ENCODE assay signal across 14 mouse cellular contexts in genomic region chr9:97307705-97308485, GRCm38 (mm10).
"Had no signal": no experiment of that assay in that cellular context is flagged by ENCODE, and none has a peak within 500 bp of the region (broad histone marks: within the 10 kb centered on the region; RNA-seq: fewer than 3 reads in every experiment).

No protein-coding gene starts in this region.

- ATAC-seq: liver, embryonic 12.5 days; midbrain, embryonic 15.5 days had no signal

- H3K36me3 ChIP-seq: kidney, embryonic 15.5 days; limb, embryonic 15.5 days; liver, embryonic 12.5 days; midbrain, embryonic 15.5 days; stomach, embryonic 15.5 days had no signal

- H3K4me2 ChIP-seq: kidney, embryonic 15.5 days; limb, embryonic 15.5 days; liver, embryonic 12.5 days; lung, embryonic 14.5 days; midbrain, embryonic 11.5 days; midbrain, embryonic 15.5 days; stomach, embryonic 15.5 days had no signal

- H3K27ac ChIP-seq: kidney, embryonic 15.5 days; left cerebral cortex, adult 2 months; limb, embryonic 15.5 days; liver, embryonic 12.5 days; midbrain, embryonic 15.5 days; stomach, embryonic 15.5 days had no signal

- H3K9ac ChIP-seq: kidney, embryonic 15.5 days; limb, embryonic 15.5 days; liver, embryonic 12.5 days; lung, embryonic 14.5 days; midbrain, embryonic 15.5 days; stomach, embryonic 15.5 days had no signal

- H3K4me1 ChIP-seq: kidney, embryonic 15.5 days; limb, embryonic 15.5 days; liver, embryonic 12.5 days; midbrain, embryonic 15.5 days; stomach, embryonic 15.5 days had no signal

- DNase-seq: kidney, adult 2 months; kidney, postnatal 14 days; lung, embryonic 14.5 days; lung, postnatal 14 days; right cerebral cortex, postnatal 14 days; thymus, adult 18-20 months; thymus, postnatal 25 days had no signal

- H3K27me3 ChIP-seq: kidney, embryonic 15.5 days; limb, embryonic 15.5 days; liver, embryonic 12.5 days; midbrain, embryonic 15.5 days; stomach, embryonic 15.5 days had no signal

- H3K4me3 ChIP-seq: kidney, embryonic 15.5 days; left cerebral cortex, adult 2 months; limb, embryonic 15.5 days; liver, embryonic 12.5 days; midbrain, embryonic 15.5 days; stomach, embryonic 15.5 days had no signal

- H3K9me3 ChIP-seq: kidney, embryonic 15.5 days; limb, embryonic 15.5 days; liver, embryonic 12.5 days; midbrain, embryonic 15.5 days; stomach, embryonic 15.5 days had no signal
